Mouse (Mus musculus): ENCODE results near the gene Tmem238l. TPM values are rescaled to one million over a fixed set of nuclear protein-coding genes. Genes with fewer than 3 reads are reported as not detected.

The Tmem238l gene
- polyA plus RNA-seq, 1 experiment, result not detected

GRCm38 (mm10) chr11:66924095-66924823 lies 32.2 kb upstream of the Tmem238l start:
- Histone ChIP-seq H3K79me3 (ENCODE audit: low read depth) (no peaks in the 10 kb centered on the region), H3K79me2 (ENCODE audit: control insufficient read depth, insufficient read depth) (no peaks in the 10 kb centered on the region), H3K4me3 (ENCODE audit: insufficient read depth, poor library complexity, severe bottlenecking) (no peak overlapping the region), H3ac (ENCODE audit: control insufficient read depth, insufficient read length, low read depth) (no peak overlapping the region), H3K36me3 (ENCODE audit: control insufficient read depth, insufficient read depth) (no peaks in the 10 kb centered on the region), H3K27me3 (ENCODE audit: control insufficient read depth, insufficient read depth, insufficient read length) (peaks cover 7% of the 10 kb centered on the region)
- no peak for TF ChIP-seq MYOD1 (IDR thresholded peaks at IDR 0.05; ENCODE audit: control insufficient read depth, insufficient read length, low read depth)
- TF ChIP-seq FOSL1 (IDR thresholded peaks at IDR 0.05; ENCODE audit: insufficient read depth, low read length, poor library complexity, severe bottlenecking), result no peak
- no peak for TF ChIP-seq CTCF (IDR thresholded peaks at IDR 0.05; ENCODE audit: control insufficient read depth, insufficient read depth, insufficient read length)
- no peak for TF ChIP-seq USF1 (IDR thresholded peaks at IDR 0.05; ENCODE audit: low read depth)
- TF ChIP-seq MAX (IDR thresholded peaks at IDR 0.05), result no peak
- no peak for TF ChIP-seq CEBPB (IDR thresholded peaks at IDR 0.05; ENCODE audit: low read depth)
- TF ChIP-seq MYOG (IDR thresholded peaks at IDR 0.05; ENCODE audit: control insufficient read depth, extremely low read depth, insufficient read length), result no peak

GRCm38 (mm10) chr11:66928311-66928710 lies 28.1 kb upstream of the Tmem238l start:
- no peak for TF ChIP-seq USF1 (IDR thresholded peaks at IDR 0.05; ENCODE audit: low read depth)
- TF ChIP-seq FOSL1 (IDR thresholded peaks at IDR 0.05; ENCODE audit: insufficient read depth, low read length, poor library complexity, severe bottlenecking), result no peak
- TF ChIP-seq MYOD1 (IDR thresholded peaks at IDR 0.05; ENCODE audit: control insufficient read depth, insufficient read length, low read depth), result no peak
- no peak for TF ChIP-seq CTCF (IDR thresholded peaks at IDR 0.05; ENCODE audit: control insufficient read depth, insufficient read depth, insufficient read length)
- no peak for TF ChIP-seq CEBPB (IDR thresholded peaks at IDR 0.05; ENCODE audit: low read depth)
- no peak for TF ChIP-seq MAX (IDR thresholded peaks at IDR 0.05)
- no peak for TF ChIP-seq MYOG (IDR thresholded peaks at IDR 0.05; ENCODE audit: control insufficient read depth, extremely low read depth, insufficient read length)
- Histone ChIP-seq H3K4me3 (ENCODE audit: insufficient read depth, poor library complexity, severe bottlenecking) (no peak overlapping the region), H3ac (ENCODE audit: control insufficient read depth, insufficient read length, low read depth) (no peak overlapping the region), H3K79me3 (ENCODE audit: low read depth) (no peaks in the 10 kb centered on the region), H3K27me3 (ENCODE audit: control insufficient read depth, insufficient read depth, insufficient read length) (peaks cover 5% of the 10 kb centered on the region), H3K36me3 (ENCODE audit: control insufficient read depth, insufficient read depth) (no peaks in the 10 kb centered on the region), H3K79me2 (ENCODE audit: control insufficient read depth, insufficient read depth) (no peaks in the 10 kb centered on the region)

DNA sequence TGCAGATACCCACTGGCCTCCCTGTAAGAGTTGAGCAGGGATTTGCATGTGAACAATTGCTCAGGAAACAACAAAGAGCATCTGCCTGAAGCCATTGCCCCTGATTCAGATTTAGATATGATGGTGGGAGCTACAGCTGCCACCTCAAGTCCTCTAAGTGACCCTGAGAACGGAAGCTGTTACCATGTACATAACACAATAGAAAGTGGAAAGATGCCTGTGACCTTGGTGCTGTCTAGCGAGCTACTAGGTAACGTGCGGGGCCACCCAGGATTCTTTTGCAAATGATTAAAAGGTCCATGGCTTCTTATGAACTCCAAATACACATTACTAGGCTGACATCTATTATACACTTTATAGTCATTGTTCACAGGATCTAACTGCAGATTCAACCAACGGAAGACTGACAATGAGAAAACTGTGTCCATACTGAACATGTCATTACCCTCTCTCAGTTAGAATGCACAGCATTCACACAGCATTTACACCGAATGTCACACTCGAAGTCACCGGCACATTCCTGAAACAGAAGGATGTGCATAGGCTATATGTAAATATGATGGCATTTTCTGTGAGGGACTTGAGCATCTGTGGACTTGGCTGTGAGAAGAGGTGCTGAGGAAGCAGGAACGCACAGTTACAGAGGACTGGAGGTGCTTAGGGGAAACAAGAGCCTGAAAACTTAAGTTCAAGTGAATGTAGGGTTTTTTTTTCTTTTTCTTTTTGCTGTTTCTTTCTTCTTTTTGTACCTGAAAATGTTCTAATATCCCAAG lies 23.4 kb upstream of the Tmem238l start:
- peaks cover 3% of the 10 kb centered on the region for H3K27me3 ChIP-seq (ENCODE audit: control insufficient read depth, insufficient read depth, insufficient read length)
- no peaks in the 10 kb centered on the region for H3K79me2 ChIP-seq (ENCODE audit: control insufficient read depth, insufficient read depth)
- no peaks in the 10 kb centered on the region for H3K36me3 ChIP-seq (ENCODE audit: control insufficient read depth, insufficient read depth)
- no peak overlapping the region for H3ac ChIP-seq (ENCODE audit: control insufficient read depth, insufficient read length, low read depth)
- no peak overlapping the region for H3K4me3 ChIP-seq (ENCODE audit: insufficient read depth, poor library complexity, severe bottlenecking)
- no peak for TF ChIP-seq MAX (IDR thresholded peaks at IDR 0.05)
- no peaks in the 10 kb centered on the region for H3K79me3 ChIP-seq (ENCODE audit: low read depth)

- H3ac ChIP-seq (ENCODE audit: control insufficient read depth, insufficient read length, low read depth), result no peak overlapping the region
- no peaks in the 10 kb centered on the region for H3K79me3 ChIP-seq (ENCODE audit: low read depth)
- H3K27me3 ChIP-seq (ENCODE audit: control insufficient read depth, insufficient read depth, insufficient read length), result peaks cover 3% of the 10 kb centered on the region
- H3K36me3 ChIP-seq (ENCODE audit: control insufficient read depth, insufficient read depth), result no peaks in the 10 kb centered on the region
- H3K79me2 ChIP-seq (ENCODE audit: control insufficient read depth, insufficient read depth), result no peaks in the 10 kb centered on the region
- TF ChIP-seq FOSL1 (IDR thresholded peaks at IDR 0.05; ENCODE audit: insufficient read depth, low read length, poor library complexity, severe bottlenecking) (no peak), MYOG (IDR thresholded peaks at IDR 0.05; ENCODE audit: control insufficient read depth, extremely low read depth, insufficient read length) (no peak), CTCF (IDR thresholded peaks at IDR 0.05; ENCODE audit: control insufficient read depth, insufficient read depth, insufficient read length) (no peak), CEBPB (IDR thresholded peaks at IDR 0.05; ENCODE audit: low read depth) (no peak), MYOD1 (IDR thresholded peaks at IDR 0.05; ENCODE audit: control insufficient read depth, insufficient read length, low read depth) (no peak), USF1 (IDR thresholded peaks at IDR 0.05; ENCODE audit: low read depth) (no peak), MAX (IDR thresholded peaks at IDR 0.05) (no peak)
- H3K4me3 ChIP-seq (ENCODE audit: insufficient read depth, poor library complexity, severe bottlenecking), result no peak overlapping the region
These were observed 21.8 kb upstream of the Tmem238l start for GRCm38 (mm10) chr11:66934428-66935173.

GRCm38 (mm10) chr11:66942011-66942410 lies 14.4 kb upstream of the Tmem238l start:
- Histone ChIP-seq H3K79me3 (ENCODE audit: low read depth) (no peaks in the 10 kb centered on the region), H3K36me3 (ENCODE audit: control insufficient read depth, insufficient read depth) (no peaks in the 10 kb centered on the region), H3K27me3 (ENCODE audit: control insufficient read depth, insufficient read depth, insufficient read length) (peaks cover 3% of the 10 kb centered on the region), H3ac (ENCODE audit: control insufficient read depth, insufficient read length, low read depth) (no peak overlapping the region), H3K4me3 (ENCODE audit: insufficient read depth, poor library complexity, severe bottlenecking) (no peak overlapping the region), H3K79me2 (ENCODE audit: control insufficient read depth, insufficient read depth) (no peaks in the 10 kb centered on the region)
- TF ChIP-seq MYOD1 (IDR thresholded peaks at IDR 0.05; ENCODE audit: control insufficient read depth, insufficient read length, low read depth) (no peak), FOSL1 (IDR thresholded peaks at IDR 0.05; ENCODE audit: insufficient read depth, low read length, poor library complexity, severe bottlenecking) (no peak), MYOG (IDR thresholded peaks at IDR 0.05; ENCODE audit: control insufficient read depth, extremely low read depth, insufficient read length) (no peak), CTCF (IDR thresholded peaks at IDR 0.05; ENCODE audit: control insufficient read depth, insufficient read depth, insufficient read length) (no peak), CEBPB (IDR thresholded peaks at IDR 0.05; ENCODE audit: low read depth) (no peak), USF1 (IDR thresholded peaks at IDR 0.05; ENCODE audit: low read depth) (no peak), MAX (IDR thresholded peaks at IDR 0.05) (no peak)

All from C2C12 (cell line).